Mouse (Mus musculus): ENCODE measurements around the gene Nr1h4. TPM values are rescaled to one million over a fixed set of nuclear protein-coding genes. Genes with fewer than 3 reads are reported as not detected.

The Nr1h4 gene
- polyA plus RNA-seq, 1 experiment from 2014 or later, result not detected

DNA sequence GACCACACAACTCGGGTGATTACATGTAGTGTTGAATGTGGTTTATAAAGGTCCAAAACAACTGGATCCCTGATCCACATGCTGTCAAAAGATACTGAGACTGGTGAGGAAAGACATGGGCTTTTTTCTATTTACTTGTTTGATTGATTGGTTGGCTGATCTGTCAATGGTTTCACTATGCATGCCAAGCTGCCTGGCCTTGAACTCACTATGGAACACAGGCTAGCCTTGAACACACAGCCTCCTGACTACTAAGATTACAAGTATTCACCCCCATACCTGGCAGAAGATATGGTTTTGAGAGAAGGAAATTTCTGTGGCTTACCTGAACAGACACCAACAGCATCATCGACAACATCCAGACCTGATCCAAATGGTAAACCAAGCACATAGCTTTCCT is 15.0 kb downstream of the Nr1h4 start:
- Histone ChIP-seq H3K27ac (replicated peaks; ENCODE audit: low read depth, low read length) (no peak overlapping the region), H3K4me1 (ENCODE audit: control insufficient read depth, insufficient read depth, low read length) (no peaks in the 10 kb centered on the region), H3K9me3 (ENCODE audit: control insufficient read depth, low read length) (no peaks in the 10 kb centered on the region), H3K36me3 (ENCODE audit: control insufficient read depth, insufficient read depth, low read length) (no peaks in the 10 kb centered on the region), H3K9ac (ENCODE audit: low read length) (no peak overlapping the region), H3K4me3 (ENCODE audit: low read depth, low read length) (no peak overlapping the region), H3K4me2 (ENCODE audit: low read depth, severe bottlenecking) (no peak overlapping the region), H3K27me3 (ENCODE audit: control insufficient read depth, insufficient read depth, low read length) (no peaks in the 10 kb centered on the region)
- WGBS, result 84% methylated on average over 2 of the region's 2 CpGs
- no peak for ATAC-seq (ENCODE audit: insufficient number of reproducible peaks, low FRiP score, low TSS enrichment, low read depth)
- DNase-seq (ENCODE audit: low spot score), result no peak

DNA sequence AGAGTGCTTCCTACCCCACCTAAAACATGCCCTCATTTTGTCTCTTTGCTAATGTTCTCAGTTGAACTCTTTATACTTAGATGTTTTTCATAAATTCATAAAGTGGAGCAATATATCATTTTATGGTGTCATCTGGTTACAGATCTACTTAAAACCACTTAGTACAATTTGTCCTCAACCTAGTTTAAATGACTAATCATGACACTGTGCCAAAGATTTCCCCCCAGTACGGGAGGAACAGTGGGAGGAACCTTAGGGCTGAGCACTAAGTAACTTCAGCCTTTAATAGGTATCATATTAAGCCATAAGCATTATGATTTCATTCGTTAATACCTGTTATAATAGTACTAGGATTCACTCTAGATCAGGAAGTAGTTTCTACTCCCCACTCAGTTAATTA is 17.6 kb downstream of the Nr1h4 start:
- Histone ChIP-seq H3K36me3 (ENCODE audit: control insufficient read depth, insufficient read depth, low read length) (no peaks in the 10 kb centered on the region), H3K27me3 (ENCODE audit: control insufficient read depth, insufficient read depth, low read length) (no peaks in the 10 kb centered on the region), H3K4me1 (ENCODE audit: control insufficient read depth, insufficient read depth, low read length) (no peaks in the 10 kb centered on the region), H3K9ac (ENCODE audit: low read length) (no peak overlapping the region), H3K27ac (replicated peaks; ENCODE audit: low read depth, low read length) (no peak overlapping the region), H3K4me2 (ENCODE audit: low read depth, severe bottlenecking) (no peak overlapping the region), H3K4me3 (ENCODE audit: low read depth, low read length) (no peak overlapping the region), H3K9me3 (ENCODE audit: control insufficient read depth, low read length) (no peaks in the 10 kb centered on the region)
- no peak for ATAC-seq (ENCODE audit: insufficient number of reproducible peaks, low FRiP score, low TSS enrichment, low read depth)
- DNase-seq (ENCODE audit: low spot score), result no peak
- WGBS, result 69% methylated on average over 2 of the region's 2 CpGs

DNA sequence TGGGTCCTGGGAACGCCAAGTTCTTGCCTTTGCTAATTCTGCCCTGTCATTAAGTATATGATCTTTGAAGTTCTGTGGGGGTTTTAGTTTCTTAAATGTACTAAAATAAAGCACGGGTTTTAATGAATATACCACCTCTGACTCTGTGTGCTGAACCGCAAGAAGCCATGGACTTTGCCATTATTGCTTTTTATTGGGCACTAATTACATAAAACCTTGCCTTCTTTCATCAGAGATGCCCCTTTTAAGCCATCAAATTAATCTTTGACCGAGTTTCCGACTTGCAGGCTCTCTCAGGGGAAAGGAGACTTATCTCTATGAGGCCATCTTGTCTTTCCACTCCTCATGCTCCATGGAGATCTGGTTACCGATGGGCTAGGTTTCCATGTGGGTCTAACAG is 20.8 kb downstream of the Nr1h4 start:
- 70% methylated on average over 6 of the region's 6 CpGs for WGBS
- no peak for ATAC-seq (ENCODE audit: insufficient number of reproducible peaks, low FRiP score, low TSS enrichment, low read depth)
- no peak for DNase-seq (ENCODE audit: low spot score)
- Histone ChIP-seq H3K36me3 (ENCODE audit: control insufficient read depth, insufficient read depth, low read length) (no peaks in the 10 kb centered on the region), H3K27me3 (ENCODE audit: control insufficient read depth, insufficient read depth, low read length) (no peaks in the 10 kb centered on the region), H3K4me2 (ENCODE audit: low read depth, severe bottlenecking) (no peak overlapping the region), H3K9ac (ENCODE audit: low read length) (no peak overlapping the region), H3K9me3 (ENCODE audit: control insufficient read depth, low read length) (no peaks in the 10 kb centered on the region), H3K4me3 (ENCODE audit: low read depth, low read length) (no peak overlapping the region), H3K4me1 (ENCODE audit: control insufficient read depth, insufficient read depth, low read length) (no peaks in the 10 kb centered on the region), H3K27ac (replicated peaks; ENCODE audit: low read depth, low read length) (no peak overlapping the region)

DNA sequence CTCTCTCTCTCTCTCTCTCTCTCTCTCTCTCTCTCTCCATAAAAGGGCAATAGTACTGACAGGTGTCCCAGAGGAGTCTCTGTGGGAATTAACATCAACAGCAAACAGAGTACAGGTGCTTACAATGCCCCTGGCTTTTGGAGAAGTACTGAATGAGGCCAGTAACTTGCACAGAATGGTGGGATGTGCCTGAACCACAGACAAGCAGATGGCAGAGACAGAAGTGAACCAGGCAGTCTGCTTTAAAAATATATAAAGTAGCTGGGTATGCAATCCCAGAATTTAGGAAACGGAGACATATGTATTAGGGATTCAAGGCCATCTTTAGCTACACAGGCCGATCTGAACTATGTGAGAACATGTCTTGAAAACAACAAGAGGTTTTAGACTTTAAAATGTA is 22.8 kb downstream of the Nr1h4 start:
- WGBS, result 89% methylated on average over 2 of the region's 2 CpGs
- no peaks in the 10 kb centered on the region for H3K9me3 ChIP-seq (ENCODE audit: control insufficient read depth, low read length)
- no peaks in the 10 kb centered on the region for H3K27me3 ChIP-seq (ENCODE audit: control insufficient read depth, insufficient read depth, low read length)
- no peak overlapping the region for H3K4me3 ChIP-seq (ENCODE audit: low read depth, low read length)
- no peak overlapping the region for H3K4me2 ChIP-seq (ENCODE audit: low read depth, severe bottlenecking)
- no peaks in the 10 kb centered on the region for H3K4me1 ChIP-seq (ENCODE audit: control insufficient read depth, insufficient read depth, low read length)
- no peak overlapping the region for H3K9ac ChIP-seq (ENCODE audit: low read length)
- DNase-seq (ENCODE audit: low spot score) (no peak), ATAC-seq (ENCODE audit: insufficient number of reproducible peaks, low FRiP score, low TSS enrichment, low read depth) (no peak)
- H3K36me3 ChIP-seq (ENCODE audit: control insufficient read depth, insufficient read depth, low read length), result no peaks in the 10 kb centered on the region
- no peak overlapping the region for H3K27ac ChIP-seq (replicated peaks; ENCODE audit: low read depth, low read length)

DNA sequence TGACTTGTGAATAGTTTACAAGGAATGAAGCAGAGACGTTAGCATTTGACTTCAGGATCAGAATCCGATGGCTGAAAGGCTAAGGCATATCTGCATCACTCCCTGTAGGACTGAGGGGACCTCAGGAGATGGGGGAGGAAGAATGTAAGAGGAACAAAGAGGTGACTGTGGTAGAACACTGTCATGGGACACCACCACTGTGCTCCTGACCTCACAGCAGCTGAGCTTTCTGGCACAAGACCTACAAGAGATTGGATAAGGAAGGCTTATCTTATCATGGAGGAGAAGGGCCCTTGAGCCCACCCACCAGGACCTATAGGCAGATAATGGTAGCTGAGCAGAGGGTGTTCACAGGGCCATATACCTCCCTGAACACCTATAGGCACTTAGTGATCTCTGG is 24.8 kb downstream of the Nr1h4 start:
- ATAC-seq (ENCODE audit: insufficient number of reproducible peaks, low FRiP score, low TSS enrichment, low read depth) (no peak), DNase-seq (ENCODE audit: low spot score) (no peak)
- H3K4me1 ChIP-seq (ENCODE audit: control insufficient read depth, insufficient read depth, low read length), result no peaks in the 10 kb centered on the region
- no peak overlapping the region for H3K4me3 ChIP-seq (ENCODE audit: low read depth, low read length)
- 85% methylated on average over 2 of the region's 2 CpGs for WGBS
- no peaks in the 10 kb centered on the region for H3K36me3 ChIP-seq (ENCODE audit: control insufficient read depth, insufficient read depth, low read length)
- no peak overlapping the region for H3K9ac ChIP-seq (ENCODE audit: low read length)
- H3K27me3 ChIP-seq (ENCODE audit: control insufficient read depth, insufficient read depth, low read length), result no peaks in the 10 kb centered on the region
- H3K9me3 ChIP-seq (ENCODE audit: control insufficient read depth, low read length), result no peaks in the 10 kb centered on the region
- no peak overlapping the region for H3K4me2 ChIP-seq (ENCODE audit: low read depth, severe bottlenecking)
- no peak overlapping the region for H3K27ac ChIP-seq (replicated peaks; ENCODE audit: low read depth, low read length)

DNA sequence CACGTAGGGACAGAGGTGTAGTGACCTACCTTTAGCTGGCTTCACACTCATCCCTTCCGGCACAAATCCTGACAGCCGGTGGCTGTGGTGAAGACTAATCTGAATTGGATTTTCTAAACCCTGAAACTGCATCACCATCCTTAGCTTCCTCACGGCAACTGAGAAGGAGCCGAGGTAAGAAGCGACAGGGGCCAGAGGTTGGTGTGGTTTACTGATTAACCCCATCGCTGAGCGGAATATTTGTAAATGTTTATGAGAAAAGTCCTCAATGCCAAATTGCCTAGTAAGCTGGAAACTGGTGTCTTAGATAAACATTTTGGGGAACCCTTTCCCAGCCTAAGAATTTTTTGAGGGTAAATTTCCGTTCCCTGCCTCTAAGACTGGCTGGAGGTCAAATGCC is 26.9 kb downstream of the Nr1h4 start:
- Histone ChIP-seq H3K27ac (replicated peaks; ENCODE audit: low read depth, low read length) (no peak overlapping the region), H3K4me1 (ENCODE audit: control insufficient read depth, insufficient read depth, low read length) (no peaks in the 10 kb centered on the region), H3K4me3 (ENCODE audit: low read depth, low read length) (no peak overlapping the region), H3K4me2 (ENCODE audit: low read depth, severe bottlenecking) (no peak overlapping the region), H3K36me3 (ENCODE audit: control insufficient read depth, insufficient read depth, low read length) (no peaks in the 10 kb centered on the region), H3K9ac (ENCODE audit: low read length) (no peak overlapping the region), H3K27me3 (ENCODE audit: control insufficient read depth, insufficient read depth, low read length) (no peaks in the 10 kb centered on the region), H3K9me3 (ENCODE audit: control insufficient read depth, low read length) (no peaks in the 10 kb centered on the region)
- ATAC-seq (ENCODE audit: insufficient number of reproducible peaks, low FRiP score, low TSS enrichment, low read depth) (no peak), DNase-seq (ENCODE audit: low spot score) (no peak)
- 91% methylated on average over 9 of the region's 9 CpGs for WGBS

DNA sequence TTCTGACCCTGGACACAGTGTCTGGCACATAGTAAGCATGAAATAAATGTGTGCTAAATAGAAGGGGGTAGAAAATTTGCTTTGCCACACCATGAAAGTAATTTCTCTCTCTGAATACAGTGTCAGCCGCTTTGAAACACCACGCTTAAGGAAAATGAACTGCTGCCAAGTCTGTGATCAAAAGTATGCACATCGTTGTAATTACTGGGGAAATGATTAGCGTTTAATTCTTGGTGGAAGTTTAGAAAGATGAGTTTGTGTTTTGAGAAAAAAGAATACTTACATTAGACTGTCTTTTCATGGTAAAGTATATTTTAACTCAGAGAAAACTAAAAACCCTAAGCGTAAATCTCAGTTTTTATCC is 27.8 kb downstream of the Nr1h4 start:
- no peaks in the 10 kb centered on the region for H3K9me3 ChIP-seq (ENCODE audit: control insufficient read depth, low read length)
- no peak for DNase-seq (ENCODE audit: low spot score)
- 92% methylated on average over 5 of the region's 5 CpGs for WGBS
- no peak overlapping the region for H3K4me2 ChIP-seq (ENCODE audit: low read depth, severe bottlenecking)
- no peak for ATAC-seq (ENCODE audit: insufficient number of reproducible peaks, low FRiP score, low TSS enrichment, low read depth)
- no peaks in the 10 kb centered on the region for H3K4me1 ChIP-seq (ENCODE audit: control insufficient read depth, insufficient read depth, low read length)
- no peak overlapping the region for H3K4me3 ChIP-seq (ENCODE audit: low read depth, low read length)
- H3K27ac ChIP-seq (replicated peaks; ENCODE audit: low read depth, low read length), result no peak overlapping the region
- H3K36me3 ChIP-seq (ENCODE audit: control insufficient read depth, insufficient read depth, low read length), result no peaks in the 10 kb centered on the region
- no peak overlapping the region for H3K9ac ChIP-seq (ENCODE audit: low read length)
- no peaks in the 10 kb centered on the region for H3K27me3 ChIP-seq (ENCODE audit: control insufficient read depth, insufficient read depth, low read length)

DNA sequence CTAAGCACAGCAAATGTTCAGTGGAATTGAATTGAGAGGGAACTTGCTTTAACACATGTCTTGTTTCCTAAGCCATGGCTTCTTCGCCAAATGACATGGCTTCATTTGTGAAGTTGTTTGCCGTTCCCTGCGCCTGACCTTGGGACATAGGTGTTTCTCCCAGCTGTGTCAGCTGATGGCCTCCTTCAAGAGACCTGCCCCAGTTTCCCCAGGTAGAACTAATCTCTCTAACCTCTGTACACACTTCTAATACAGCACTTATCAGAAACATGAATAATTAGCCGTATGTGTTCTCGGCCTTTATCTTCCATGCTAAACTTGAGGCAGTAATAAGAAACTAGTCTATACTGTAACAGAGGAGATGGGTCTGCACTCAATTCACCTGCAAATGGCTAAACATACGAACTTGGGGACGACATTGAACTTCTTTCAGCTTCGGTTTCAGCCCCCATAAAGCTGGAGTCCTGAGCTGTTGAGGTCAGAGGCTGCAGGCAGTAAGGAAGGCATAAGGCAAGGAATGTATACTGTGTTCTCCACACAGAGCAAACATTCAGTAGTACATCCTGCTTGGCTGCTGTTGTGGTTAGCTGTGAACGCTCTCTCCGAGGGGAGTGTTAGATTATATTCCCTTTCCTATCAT is 28.3 kb downstream of the Nr1h4 start:
- Histone ChIP-seq H3K9me3 (ENCODE audit: control insufficient read depth, low read length) (no peaks in the 10 kb centered on the region), H3K4me2 (ENCODE audit: low read depth, severe bottlenecking) (no peak overlapping the region), H3K9ac (ENCODE audit: low read length) (no peak overlapping the region), H3K27me3 (ENCODE audit: control insufficient read depth, insufficient read depth, low read length) (no peaks in the 10 kb centered on the region), H3K4me3 (ENCODE audit: low read depth, low read length) (no peak overlapping the region), H3K36me3 (ENCODE audit: control insufficient read depth, insufficient read depth, low read length) (no peaks in the 10 kb centered on the region), H3K27ac (replicated peaks; ENCODE audit: low read depth, low read length) (no peak overlapping the region), H3K4me1 (ENCODE audit: control insufficient read depth, insufficient read depth, low read length) (no peaks in the 10 kb centered on the region)
- 88% methylated on average over 10 of the region's 10 CpGs for WGBS
- no peak for DNase-seq (ENCODE audit: low spot score)
- ATAC-seq (ENCODE audit: insufficient number of reproducible peaks, low FRiP score, low TSS enrichment, low read depth), result no peak

DNA sequence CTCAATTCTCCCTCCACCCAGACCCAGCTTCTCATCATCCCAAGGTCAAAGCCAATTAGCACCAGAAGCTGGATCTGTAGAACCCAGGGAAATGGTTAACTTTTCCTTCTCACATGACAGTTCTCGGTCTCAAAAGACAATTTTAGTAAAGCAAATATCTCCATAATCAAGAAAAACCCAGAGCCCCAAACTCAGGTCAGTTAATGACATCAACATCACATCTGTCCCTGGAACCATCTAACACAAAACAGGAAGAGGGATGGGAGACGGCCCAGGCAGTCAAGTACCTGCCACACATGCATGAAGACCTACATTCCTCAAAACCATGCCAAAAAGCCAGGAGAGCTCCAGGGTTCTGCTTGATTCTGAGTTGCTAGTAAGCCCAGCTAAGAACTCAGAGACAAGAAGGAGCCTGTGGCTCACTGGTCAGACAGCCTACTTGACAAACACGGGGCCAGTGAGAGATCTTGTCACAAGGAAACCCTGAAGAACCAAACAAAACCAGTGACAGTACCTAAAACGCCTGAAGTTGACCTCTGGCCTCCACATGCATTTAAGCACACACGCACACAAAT is 30.3 kb downstream of the Nr1h4 start:
- Histone ChIP-seq H3K9me3 (ENCODE audit: control insufficient read depth, low read length) (no peaks in the 10 kb centered on the region), H3K27me3 (ENCODE audit: control insufficient read depth, insufficient read depth, low read length) (no peaks in the 10 kb centered on the region), H3K4me2 (ENCODE audit: low read depth, severe bottlenecking) (no peak overlapping the region), H3K4me3 (ENCODE audit: low read depth, low read length) (no peak overlapping the region), H3K36me3 (ENCODE audit: control insufficient read depth, insufficient read depth, low read length) (no peaks in the 10 kb centered on the region), H3K9ac (ENCODE audit: low read length) (no peak overlapping the region), H3K4me1 (ENCODE audit: control insufficient read depth, insufficient read depth, low read length) (no peaks in the 10 kb centered on the region), H3K27ac (replicated peaks; ENCODE audit: low read depth, low read length) (no peak overlapping the region)
- WGBS, result 85% methylated on average over 5 of the region's 5 CpGs
- ATAC-seq (ENCODE audit: insufficient number of reproducible peaks, low FRiP score, low TSS enrichment, low read depth) (no peak), DNase-seq (ENCODE audit: low spot score) (no peak)
